Mouse (Mus musculus): ENCODE results near the gene Cplx3.
A peak's percentile ranks its signal among the peaks of the same experiment; 100 is the strongest.

The Cplx3 gene

DNA sequence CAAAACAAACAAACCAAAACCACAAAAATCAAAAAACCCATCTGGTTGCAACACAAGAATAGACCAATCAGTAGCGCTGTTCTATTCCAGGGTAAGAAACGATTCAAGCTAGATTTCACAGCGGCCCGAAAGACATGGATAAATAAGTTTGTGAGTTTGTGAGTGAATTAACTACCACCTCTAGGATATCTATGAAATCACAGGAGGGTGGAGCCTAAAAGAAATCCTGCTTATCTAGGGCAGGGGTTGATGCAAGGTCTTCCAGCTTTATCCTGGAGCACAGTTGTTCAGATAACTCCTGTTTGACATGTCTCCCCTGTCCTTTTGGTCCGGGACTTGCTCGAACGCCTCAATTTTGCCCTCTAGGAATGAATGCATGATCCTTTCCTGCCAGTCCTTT is 45.8 kb downstream of the Cplx3 start:
- ATAC-seq (ENCODE audit: low TSS enrichment), result peak; percentile 13; the same call in 1 of the 2 replicates

DNA sequence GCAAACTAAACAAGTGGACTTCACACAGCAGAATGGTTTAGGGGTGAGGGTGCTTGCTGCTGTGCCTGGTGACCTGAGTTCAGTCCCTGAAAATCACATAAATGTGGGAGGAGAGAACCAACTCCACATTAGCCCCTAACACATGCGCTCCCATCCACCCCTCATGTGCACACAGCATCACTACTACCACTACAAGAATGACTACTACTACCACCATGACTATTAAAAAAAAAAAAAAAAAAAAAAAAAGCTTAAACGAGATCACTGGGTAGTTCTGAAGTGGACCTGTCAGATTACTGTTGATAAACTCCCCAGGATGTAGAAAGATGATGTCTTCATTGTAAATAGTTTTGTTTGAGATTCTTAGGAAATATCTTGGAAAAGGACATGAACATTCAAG is 46.5 kb downstream of the Cplx3 start:
- no peak for ATAC-seq (ENCODE audit: low TSS enrichment)

DNA sequence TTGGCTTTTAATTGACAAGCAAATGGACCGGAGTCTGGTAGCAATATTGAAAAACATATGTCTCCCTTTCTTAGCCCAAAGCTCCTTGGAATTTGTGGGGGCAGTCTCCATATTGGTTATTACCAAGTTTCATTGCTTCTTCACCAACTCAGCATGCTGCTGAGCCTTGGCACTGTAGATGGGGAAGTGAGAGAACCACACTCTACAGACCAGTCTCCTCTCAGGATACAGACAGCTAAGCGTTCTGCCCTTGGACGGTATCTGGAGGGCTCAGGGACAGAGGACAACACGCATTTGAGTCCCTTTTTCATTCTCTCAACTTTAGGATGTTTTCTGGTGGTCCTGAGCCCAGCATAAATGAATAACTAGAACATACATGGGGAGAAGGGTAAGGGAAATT is 47.5 kb downstream of the Cplx3 start:
- ATAC-seq (ENCODE audit: low TSS enrichment), result no peak

DNA sequence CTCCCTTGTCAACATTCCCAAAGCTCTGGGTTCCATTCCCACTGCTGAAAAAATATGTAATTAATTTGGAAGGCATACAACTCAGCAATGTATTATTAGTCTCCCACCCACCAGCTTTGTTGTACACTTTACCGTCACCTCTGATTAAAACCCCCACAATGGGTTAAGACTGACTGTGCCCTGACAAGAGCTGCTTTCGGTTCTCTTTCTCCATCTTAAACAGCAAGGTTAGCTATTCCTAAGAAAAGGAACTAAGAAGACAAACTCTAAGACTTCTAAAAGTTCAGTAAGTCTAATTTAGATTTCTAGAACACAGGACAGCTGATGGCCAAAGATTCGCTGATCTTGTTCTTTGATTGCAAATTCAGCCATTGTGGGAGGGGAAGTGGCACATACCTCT is 48.9 kb downstream of the Cplx3 start:
- ATAC-seq (ENCODE audit: low TSS enrichment), result no peak

DNA sequence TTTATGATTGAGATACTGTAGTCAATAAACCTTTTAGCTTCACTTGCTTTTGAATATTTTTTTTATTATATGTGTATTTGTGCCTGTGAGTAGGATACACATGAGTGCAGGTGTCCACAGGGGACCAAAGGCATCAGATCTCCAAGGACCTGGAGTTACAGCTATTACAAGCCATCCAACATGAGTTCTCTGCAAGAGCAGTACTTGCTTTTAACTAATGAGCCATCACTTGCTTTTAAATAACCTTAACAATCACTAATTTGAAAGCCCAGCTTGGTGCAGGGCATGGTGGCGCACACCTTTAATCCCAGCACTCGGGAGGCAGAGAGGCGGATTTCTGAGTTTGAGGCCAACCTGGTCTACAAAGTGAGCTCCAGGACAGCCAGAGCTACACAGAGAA is 51.3 kb downstream of the Cplx3 start:
- ATAC-seq (ENCODE audit: low TSS enrichment), result no peak

DNA sequence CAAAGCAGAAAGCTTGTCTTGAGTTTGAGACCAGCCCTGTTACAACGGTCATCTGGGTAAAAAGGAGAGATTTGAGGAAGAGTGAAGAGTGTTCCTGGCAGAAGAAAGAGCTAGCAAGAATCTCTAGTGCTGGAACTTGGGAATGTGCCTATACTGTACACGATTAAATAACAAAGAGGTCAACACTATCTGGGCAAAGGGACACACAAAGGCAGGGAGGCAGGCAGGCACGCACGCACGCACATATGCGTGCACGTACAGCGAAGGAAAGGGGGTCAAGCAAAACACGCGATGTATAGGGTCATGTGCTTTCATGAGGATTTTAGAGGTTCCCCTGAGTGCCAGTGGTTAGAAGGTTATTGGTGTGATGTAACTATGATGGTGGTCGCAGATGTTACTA is 53.0 kb downstream of the Cplx3 start:
- no peak for ATAC-seq (ENCODE audit: low TSS enrichment)

DNA sequence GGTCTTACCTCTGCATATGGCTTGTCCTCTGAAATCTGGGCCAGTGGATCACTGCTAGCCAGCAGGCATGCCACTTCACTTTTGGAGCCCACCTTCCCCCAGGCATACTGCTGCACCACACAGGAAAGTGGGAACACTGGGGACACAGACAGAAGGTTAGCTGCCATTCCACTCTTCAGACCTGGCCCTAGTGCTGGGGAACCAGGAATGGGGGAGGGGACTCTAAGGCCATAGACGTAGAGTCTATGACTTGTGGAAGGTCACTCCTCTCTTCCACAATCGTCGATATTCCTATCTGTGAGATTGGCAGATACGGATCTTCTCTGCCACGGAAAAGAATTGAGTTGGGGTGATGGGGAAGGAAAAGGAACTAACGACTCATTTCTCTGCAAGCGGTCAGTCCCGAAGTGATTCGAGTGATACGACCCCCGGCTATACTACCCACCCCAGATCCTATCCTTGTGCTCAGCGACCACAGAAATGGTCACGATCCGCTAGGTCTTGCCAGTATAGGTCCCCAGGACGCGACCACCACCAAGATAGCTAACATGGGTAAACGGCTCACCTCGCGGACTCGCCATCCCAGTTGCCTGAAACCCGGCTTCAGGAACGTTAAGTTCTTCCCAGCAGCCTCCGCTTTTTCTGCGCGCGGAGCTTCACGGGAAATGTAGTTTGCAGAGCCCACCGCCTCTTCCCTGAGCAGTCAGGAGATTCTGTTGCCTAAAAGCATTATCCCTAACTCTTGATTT is 53.8 kb downstream of the Cplx3 start, which contains the start of gene Mpi:
TSS of gene Mpi (minus strand) at position 625 of the 749 bp plus-strand sequence.
- peak; percentile 85 for ATAC-seq (ENCODE audit: low TSS enrichment)

DNA sequence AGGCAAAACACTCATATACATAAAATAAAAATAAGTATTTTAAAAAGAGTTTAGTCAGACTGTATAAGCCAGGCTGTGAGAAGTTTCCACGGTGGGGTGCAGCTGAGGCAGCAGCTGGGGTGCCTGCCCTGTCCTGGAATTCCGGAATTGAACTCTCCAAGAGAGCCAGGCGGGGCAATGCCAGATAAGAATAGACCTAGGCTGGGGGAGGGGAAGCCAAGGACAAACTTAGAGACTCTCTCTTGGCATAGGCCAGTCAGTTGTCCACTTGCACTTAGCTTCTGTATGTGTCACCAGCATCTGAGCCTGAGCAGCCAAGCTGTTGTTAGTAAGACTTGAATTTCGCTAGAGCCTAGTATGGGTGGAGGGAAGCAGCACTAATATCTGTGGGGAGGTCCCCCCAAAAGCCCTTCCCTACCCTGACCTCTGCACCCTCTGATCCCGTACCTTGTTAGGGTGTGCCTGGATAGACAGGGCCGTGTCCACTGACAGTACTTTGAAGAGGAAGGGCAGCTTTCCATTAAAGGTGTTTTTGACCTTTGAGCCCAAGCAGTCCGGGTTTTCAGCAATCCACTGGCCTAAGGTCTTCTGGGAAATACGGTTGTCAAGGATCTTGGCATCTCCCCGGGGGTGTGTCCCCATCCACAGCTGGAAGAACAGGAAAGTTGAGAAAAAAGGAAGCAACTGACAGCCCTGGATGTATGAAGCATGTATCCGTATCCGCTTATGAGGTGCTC is 55.8 kb downstream of the Cplx3 start:
- no peak for ATAC-seq (ENCODE audit: low TSS enrichment)

Data from frontal cortex, adult (tissue).